Mouse (Mus musculus) lung, postnatal 0 days (tissue): Measurements from ENCODE around the gene Med29.

Experiments
- CTCF ChIP-seq: IDR thresholded peaks from 2 replicates; pipeline ENCODE4 v1.5.1; 2016; ENCODE audit warnings: antibody characterized with exemption, mild to moderate bottlenecking
- EP300 ChIP-seq: IDR thresholded peaks from 2 replicates; pipeline ENCODE4 v1.6.1; 2016; ENCODE audit warnings: antibody characterized with exemption, mild to moderate bottlenecking, control low read depth

- TF ChIP-seq CTCF (no peak), EP300 (no peak)
Measured at GRCm38 (mm10) chr7:28360291-28360690, 32.2 kb downstream of the Med29 start.
